Mouse (Mus musculus): ENCODE measurements around the gene Myh3.
A peak's percentile ranks its signal among the peaks of the same experiment; 100 is the strongest.

- TF ChIP-seq CTCF (IDR thresholded peaks at IDR 0.05; ENCODE audit: low read depth) (peak; percentile 60), EP300 (IDR thresholded peaks at IDR 0.05; ENCODE audit: low read depth) (no peak)
Observed at GRCm38 (mm10) chr11:67101713-67102112, 23.6 kb downstream of the Myh3 start.

All from liver, embryonic 14.5 days (tissue).